Mouse (Mus musculus): ENCODE data around the gene Tor1b.

- TF ChIP-seq POLR2A (IDR thresholded peaks at IDR 0.05; ENCODE audit: control insufficient read depth, extremely low read depth, insufficient read depth, low read length, poor library complexity) (no peak), CTCF (IDR thresholded peaks at IDR 0.05; ENCODE audit: borderline replicate concordance, control insufficient read depth, extremely low read depth, insufficient read depth, low read length, poor library complexity) (no peak)
Measured at GRCm38 (mm10) chr2:31007208-31007607, 54.4 kb downstream of the Tor1b start.

Measured in thymus, adult 2 months (tissue).